Mouse (Mus musculus): ENCODE results near the gene 1700057G04Rik.
A peak's percentile ranks its signal among the peaks of the same experiment; 100 is the strongest.
"Not testable (repeated sequence)": the region's sequence is repeated elsewhere in the genome, so short reads cannot be mapped to it uniquely, and the experiment has no call there.

1700057G04Rik gene

DNA sequence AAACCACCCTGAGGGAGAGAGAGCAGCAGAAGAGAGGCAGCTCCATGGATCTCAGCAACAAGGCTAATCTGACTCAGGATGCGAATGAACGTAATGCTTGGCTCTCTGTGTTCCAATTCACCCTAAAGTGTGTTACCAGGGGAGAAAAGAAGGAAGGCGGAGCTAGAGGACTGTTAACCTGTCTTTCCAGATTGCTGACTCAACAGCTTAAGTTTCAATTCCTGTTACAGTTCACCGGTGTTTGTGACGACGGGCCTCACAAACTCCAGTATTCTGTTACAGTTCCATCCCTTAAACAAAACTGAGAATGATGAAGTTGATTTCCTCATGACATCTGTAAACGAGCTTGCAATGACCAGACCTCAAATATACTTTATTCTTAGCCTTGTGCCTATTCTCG is 4.1 kb upstream of the 1700057G04Rik start:
- no peak for DNase-seq (ENCODE audit: low read depth)

GRCm38 (mm10) chr9:92305620-92306220 is 3.5 kb upstream of the 1700057G04Rik start:
- DNase-seq (ENCODE audit: low read depth) = no peak

- DNase-seq (ENCODE audit: low read depth) = no peak
Measured at GRCm38 (mm10) chr9:92316791-92317190, 7.6 kb downstream of the 1700057G04Rik start.

GRCm38 (mm10) chr9:92325936-92326335 is 16.8 kb downstream of the 1700057G04Rik start:
- not testable (repeated sequence) for DNase-seq (ENCODE audit: low read depth)

DNA sequence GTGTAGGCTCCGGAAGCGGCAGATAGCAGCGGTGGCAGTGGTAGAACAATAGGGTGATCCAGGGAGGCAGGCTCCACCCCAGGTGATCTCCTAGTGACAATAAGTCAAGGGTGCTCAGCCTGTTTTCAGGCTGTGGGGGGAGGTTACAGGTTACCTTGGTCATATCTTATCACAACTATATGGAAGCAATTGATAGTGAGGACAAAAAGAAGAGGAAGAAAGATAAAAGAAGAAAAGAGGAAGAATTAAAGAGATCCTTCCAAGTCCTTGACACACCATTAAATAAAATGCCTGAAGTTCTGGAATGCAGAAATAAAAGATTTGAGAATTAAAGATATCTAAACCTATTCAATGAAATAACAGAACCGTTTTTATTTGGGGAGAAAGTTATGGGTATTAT is 17.6 kb downstream of the 1700057G04Rik start:
- DNase-seq (ENCODE audit: low read depth) = no peak

- DNase-seq (ENCODE audit: low read depth) = no peak
Measured at GRCm38 (mm10) chr9:92331383-92331782, 22.2 kb downstream of the 1700057G04Rik start.

- no peak for DNase-seq (ENCODE audit: low read depth)
Measured at GRCm38 (mm10) chr9:92334845-92335244, 25.7 kb downstream of the 1700057G04Rik start.

DNA sequence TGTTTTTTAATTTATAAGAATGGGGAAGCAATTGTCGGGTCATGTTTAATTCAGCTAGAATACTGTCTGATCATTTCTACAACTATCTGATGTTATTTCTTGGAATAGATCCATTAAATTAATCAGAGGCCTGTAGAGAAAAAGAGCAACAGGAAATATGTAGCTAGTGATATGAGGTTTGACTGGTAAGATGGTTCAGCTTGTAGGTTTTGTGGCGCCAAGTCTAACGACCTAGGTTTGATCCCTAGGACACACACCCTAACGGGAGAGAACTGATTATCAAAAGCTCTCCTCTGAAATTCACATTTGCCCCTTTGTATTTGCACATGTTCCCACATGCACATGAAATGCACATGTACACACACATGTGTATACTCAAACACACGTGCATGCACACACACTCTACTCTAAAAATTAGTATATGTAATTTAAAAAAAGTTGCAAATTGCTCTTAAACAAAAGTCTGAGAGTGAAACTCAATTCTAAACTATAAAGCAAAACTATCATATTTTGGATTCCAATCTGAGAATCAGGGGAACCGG is 26.2 kb downstream of the 1700057G04Rik start:
- no peak for DNase-seq (ENCODE audit: low read depth)

- no peak for DNase-seq (ENCODE audit: low read depth)
Measured at GRCm38 (mm10) chr9:92337063-92337462, 27.9 kb downstream of the 1700057G04Rik start.

GRCm38 (mm10) chr9:92337661-92338060 is 28.5 kb downstream of the 1700057G04Rik start:
- no peak for DNase-seq (ENCODE audit: low read depth)

DNA sequence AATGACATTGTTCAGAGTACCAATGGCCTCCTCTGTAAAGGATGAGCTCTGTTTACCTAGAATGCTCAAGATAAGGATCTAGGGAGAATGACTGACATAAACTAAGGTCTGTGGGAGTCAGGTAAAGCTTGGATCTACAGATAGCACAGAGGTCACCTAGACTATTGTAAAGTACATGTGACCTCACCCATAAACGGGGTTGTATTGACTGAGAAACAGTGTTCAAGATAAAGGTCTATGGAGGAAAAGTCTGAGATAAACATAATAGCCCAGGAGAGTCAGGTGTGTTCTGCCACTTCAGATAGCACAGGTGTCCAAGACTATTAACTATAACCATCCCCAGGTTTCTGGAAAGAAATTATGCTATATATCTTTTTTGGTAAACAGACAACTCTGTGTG is 29.8 kb downstream of the 1700057G04Rik start:
- no peak for DNase-seq (ENCODE audit: low read depth)

DNA sequence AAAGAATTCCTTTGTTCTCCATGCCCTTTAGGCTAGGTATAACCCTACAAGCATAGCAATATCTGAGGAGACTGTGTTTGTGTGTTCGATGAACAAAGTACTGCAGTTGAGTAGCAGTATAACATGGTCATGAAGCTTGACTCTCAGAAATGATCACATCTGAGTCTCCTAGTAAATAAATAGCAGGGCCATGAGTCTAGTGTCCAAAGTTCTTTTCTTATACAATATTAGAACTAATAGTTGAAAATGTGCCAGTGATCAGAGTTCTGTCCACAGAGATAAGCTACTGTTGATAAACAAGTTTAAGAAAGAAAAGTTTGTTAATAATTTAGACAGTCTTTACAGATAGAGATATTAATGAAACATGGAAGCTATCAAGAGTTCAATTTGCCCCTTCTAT is 42.7 kb downstream of the 1700057G04Rik start:
- DNase-seq (ENCODE audit: low read depth) = no peak

GRCm38 (mm10) chr9:92353306-92353705 is 44.1 kb downstream of the 1700057G04Rik start:
- DNase-seq (ENCODE audit: low read depth) = no peak

GRCm38 (mm10) chr9:92360691-92361310 is 51.6 kb downstream of the 1700057G04Rik start:
- DNase-seq (ENCODE audit: low read depth) = no peak

- no peak for DNase-seq (ENCODE audit: low read depth)
Measured at GRCm38 (mm10) chr9:92363478-92363877, 54.3 kb downstream of the 1700057G04Rik start.

GRCm38 (mm10) chr9:92368920-92369319 is 59.7 kb downstream of the 1700057G04Rik start:
- DNase-seq (ENCODE audit: low read depth) = no peak

DNA sequence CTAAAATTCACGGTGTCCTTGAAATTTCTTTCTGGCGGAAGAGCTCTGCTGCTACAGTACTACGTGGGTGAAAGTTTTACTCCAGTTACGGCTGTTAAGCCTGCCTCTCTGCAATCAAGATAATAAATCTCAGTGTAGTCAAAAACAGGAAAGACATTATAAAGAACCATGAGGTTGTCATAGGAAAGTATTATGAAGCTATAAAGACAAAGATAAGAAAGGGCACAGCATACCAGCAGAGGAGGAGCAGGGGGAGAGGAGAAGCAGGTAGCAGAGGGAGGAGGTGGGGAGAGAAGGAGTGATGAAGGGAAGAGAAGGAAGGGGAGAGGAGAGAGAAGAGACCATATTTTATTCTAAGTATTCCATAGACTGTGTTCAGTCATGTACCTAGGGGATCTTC is 64.7 kb downstream of the 1700057G04Rik start:
- DNase-seq (ENCODE audit: low read depth) = no peak

DNA sequence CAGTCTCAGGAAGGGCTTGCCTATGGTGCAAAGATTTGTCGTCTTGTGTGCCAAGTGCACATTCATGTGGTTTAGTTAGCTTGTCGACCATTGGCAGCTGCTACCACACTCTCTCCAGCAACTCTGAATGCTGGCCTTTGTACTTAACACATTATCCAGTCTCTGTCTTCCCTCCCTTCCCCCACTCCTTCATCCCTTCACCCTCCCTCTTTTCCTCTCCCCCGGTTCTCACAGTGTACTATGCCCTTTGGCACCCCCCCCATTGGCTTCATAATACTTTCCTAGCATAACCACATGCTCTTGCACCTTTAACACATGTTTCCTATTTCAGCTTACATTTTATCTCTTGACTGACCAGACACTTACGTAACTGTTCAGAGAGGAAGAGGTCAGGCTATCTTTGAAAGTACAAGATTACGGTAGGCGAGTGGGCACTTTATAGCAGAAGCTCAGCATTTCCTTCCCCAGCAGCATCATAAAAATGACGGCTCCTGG is 65.6 kb downstream of the 1700057G04Rik start:
- peak; percentile 25 for DNase-seq (ENCODE audit: low read depth)

DNA sequence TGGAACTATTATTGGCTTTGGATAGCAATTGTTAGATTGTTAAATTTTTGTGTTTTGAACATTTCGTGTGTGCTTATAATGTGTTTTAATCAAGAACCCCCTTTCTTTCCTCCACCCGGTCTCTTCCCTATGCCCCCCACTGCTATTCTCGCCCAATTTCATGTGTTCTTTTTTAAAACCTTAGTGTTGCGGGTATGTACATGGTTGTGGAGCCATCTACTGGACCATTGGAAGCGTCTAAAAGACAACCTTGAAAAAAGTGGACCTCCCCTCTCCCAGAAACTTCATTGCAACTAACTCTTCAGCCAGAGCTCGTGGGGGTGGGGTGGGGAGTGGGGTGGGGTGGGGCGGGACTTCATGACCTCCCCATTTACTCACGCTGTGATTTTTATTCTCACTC is 66.2 kb downstream of the 1700057G04Rik start:
- no peak for DNase-seq (ENCODE audit: low read depth)

- no peak for DNase-seq (ENCODE audit: low read depth)
Measured at GRCm38 (mm10) chr9:92377967-92378366, 68.8 kb downstream of the 1700057G04Rik start.

DNA sequence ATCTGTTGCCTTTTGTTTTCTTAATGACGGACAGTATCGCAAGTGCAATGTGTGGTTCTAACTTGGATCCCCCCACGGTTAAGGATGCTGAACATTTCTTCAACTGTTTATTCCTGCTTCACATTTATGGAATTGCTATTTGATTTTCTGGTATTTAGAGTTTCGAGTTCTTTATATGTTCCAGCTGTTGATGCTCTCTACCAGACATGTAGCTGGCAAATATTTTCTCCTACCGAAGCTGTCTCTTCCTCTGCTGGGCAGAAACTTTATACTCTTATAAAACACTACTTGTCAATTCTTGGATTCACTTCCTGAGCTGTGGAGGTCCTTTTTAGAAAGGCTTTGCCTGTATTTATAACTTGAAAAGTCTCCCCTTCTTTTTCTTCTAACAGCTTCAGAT is 70.1 kb downstream of the 1700057G04Rik start:
- no peak for DNase-seq (ENCODE audit: low read depth)

GRCm38 (mm10) chr9:92383415-92383814 is 74.2 kb downstream of the 1700057G04Rik start:
- DNase-seq (ENCODE audit: low read depth) = no peak

DNA sequence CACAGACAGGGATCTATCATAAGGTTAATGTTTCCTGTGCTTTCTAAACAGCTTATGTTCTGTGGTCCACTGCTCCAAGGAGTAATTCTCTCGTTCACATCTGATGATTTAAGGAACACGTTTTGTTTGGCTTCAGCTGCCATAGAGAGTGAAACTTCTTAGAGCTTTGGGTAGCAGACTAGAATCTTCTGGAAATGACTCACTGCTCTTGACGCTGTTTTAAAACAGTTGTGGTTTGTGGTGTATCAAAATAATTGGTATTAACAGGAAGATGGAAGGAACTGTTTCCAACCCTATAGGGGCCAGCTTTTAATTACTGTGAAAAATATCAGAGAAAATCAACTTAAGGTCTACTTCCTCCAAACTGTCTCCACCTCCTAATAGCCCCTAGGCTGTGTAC is 75.2 kb downstream of the 1700057G04Rik start:
- peak; percentile 16 for DNase-seq (ENCODE audit: low read depth)

DNA sequence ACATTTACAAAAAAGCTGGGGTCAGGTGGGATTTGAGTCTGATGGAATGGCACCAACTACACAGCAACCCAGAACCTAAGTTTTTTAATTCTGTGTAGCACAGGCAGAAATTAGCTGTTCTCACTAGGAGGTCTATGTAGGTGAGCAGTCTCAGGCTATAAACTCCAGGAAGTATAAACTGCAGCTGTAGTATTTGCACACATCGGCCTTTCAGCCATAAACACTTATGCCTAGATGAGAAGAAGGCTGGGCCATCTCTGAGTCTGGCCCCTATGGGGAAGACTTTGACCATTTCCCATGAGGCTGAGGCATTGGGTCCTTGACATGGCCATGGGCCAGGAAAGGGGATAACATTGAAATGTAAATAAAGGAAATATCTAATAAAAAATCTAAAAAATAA is 76.7 kb downstream of the 1700057G04Rik start:
- no peak for DNase-seq (ENCODE audit: low read depth)
